Mouse (Mus musculus): ENCODE measurements around the gene Fdps. TPM values are rescaled to one million over a fixed set of nuclear protein-coding genes. Genes with fewer than 3 reads are reported as not detected.

Fdps gene
- polyA plus RNA-seq, 1 experiment: 107 TPM

DNA sequence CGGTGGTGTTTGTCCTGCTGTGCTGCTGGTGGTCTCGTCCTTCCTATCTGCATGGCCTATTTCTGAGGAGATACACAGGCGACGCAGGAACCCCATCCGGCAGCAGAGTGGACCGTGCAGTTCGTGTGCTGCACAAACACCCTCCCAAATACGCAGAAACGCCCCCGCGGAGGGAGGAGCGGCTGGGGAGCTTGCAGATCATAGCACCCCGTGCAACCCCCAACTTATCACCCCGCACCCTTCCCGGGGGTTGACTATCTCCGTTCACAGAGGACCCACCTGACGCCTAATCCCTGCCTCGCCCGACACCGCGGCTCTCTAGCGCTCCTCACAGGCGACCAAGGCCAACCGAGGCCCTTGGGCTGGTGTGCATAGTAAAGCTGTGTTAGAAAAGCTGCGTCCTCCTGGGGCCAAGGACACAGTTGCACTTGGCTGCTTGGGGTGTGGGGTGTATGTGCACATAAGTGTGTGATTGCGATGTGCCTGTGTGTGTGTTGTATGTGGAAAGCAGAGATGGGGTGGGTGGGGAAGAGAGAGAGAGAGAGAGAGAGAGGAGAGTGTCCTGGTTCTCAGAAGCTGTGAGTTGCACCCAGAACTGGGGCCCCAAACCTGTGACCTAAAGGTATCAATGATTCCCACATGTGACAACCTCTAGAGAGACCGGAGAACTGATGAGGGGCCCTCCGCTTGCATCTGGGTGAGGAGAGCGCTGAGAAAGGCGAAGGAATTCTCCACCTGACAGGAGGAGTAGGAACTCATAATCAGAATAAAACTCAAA, 30.7 kb upstream of the Fdps start:
- peak overlapping the region; percentile 5; the same call in 1 of the 2 replicates for H3K4me3 ChIP-seq (ENCODE audit: insufficient read depth, low read length)
- H3K27ac ChIP-seq (ENCODE audit: insufficient read depth, low read length): no peak overlapping the region
- TF ChIP-seq CTCF (IDR thresholded peaks at IDR 0.05; ENCODE audit: extremely low read depth, insufficient read depth, low read length) (peak; percentile 41), POLR2A (IDR thresholded peaks at IDR 0.05; ENCODE audit: extremely low read depth, insufficient read depth, low read length) (no peak)
- no peaks in the 10 kb centered on the region for H3K4me1 ChIP-seq (ENCODE audit: control insufficient read depth, insufficient read depth, low read length)

GRCm38 (mm10) chr3:89131816-89132215, 30.1 kb upstream of the Fdps start:
- Histone ChIP-seq H3K4me3 (ENCODE audit: insufficient read depth, low read length) (peak overlapping the region; percentile 5; the same call in 1 of the 2 replicates), H3K4me1 (ENCODE audit: control insufficient read depth, insufficient read depth, low read length) (no peaks in the 10 kb centered on the region), H3K27ac (ENCODE audit: insufficient read depth, low read length) (no peak overlapping the region)
- TF ChIP-seq CTCF (IDR thresholded peaks at IDR 0.05; ENCODE audit: extremely low read depth, insufficient read depth, low read length) (no peak), POLR2A (IDR thresholded peaks at IDR 0.05; ENCODE audit: extremely low read depth, insufficient read depth, low read length) (no peak)

DNA sequence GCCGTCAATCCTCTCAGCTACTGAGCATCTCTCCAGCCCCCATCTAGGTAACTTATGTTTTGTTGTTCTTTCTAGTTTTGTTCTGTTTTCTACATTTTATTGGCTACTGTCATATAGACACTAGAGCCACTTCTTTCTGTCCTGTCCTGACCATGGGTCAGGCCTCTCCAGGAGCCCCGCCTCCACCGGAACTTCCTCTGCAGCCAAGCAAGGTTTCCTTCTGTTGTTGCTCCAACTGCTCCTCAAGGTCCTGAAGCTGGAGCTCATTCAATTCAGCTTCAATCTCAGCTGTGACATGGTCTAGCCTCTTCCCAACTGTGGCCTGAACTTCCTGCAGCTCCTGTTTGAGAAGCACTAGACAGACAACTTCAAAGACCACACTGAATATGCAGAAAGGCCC, 28.1 kb upstream of the Fdps start:
- H3K27ac ChIP-seq (ENCODE audit: insufficient read depth, low read length): no peak overlapping the region
- no peaks in the 10 kb centered on the region for H3K4me1 ChIP-seq (ENCODE audit: control insufficient read depth, insufficient read depth, low read length)
- H3K4me3 ChIP-seq (ENCODE audit: insufficient read depth, low read length): no peak overlapping the region
- TF ChIP-seq CTCF (IDR thresholded peaks at IDR 0.05; ENCODE audit: extremely low read depth, insufficient read depth, low read length) (no peak), POLR2A (IDR thresholded peaks at IDR 0.05; ENCODE audit: extremely low read depth, insufficient read depth, low read length) (no peak)

DNA sequence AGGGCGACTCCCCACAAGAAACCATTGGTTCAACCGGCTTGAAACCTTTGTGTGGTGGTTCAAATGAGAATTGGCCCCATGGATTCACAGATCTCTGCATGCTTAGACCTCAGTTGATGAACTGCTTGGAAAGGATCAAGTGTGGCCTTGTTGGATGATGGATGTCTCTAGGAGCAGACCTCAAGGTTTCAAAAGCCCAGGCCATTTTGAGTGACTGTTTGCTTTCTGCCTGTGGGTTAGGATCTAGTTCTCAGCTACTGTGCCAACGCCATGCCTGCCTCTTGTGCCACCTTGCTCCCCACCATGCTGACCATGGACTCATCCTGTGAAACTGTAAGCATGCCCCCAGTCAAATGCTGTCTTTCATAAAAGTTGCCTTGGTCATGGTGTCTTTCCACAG, 24.2 kb upstream of the Fdps start:
- Histone ChIP-seq H3K4me1 (ENCODE audit: control insufficient read depth, insufficient read depth, low read length) (no peaks in the 10 kb centered on the region), H3K27ac (ENCODE audit: insufficient read depth, low read length) (no peak overlapping the region), H3K4me3 (ENCODE audit: insufficient read depth, low read length) (no peak overlapping the region)
- TF ChIP-seq POLR2A (IDR thresholded peaks at IDR 0.05; ENCODE audit: extremely low read depth, insufficient read depth, low read length): no peak
- TF ChIP-seq CTCF (IDR thresholded peaks at IDR 0.05; ENCODE audit: extremely low read depth, insufficient read depth, low read length): no peak

DNA sequence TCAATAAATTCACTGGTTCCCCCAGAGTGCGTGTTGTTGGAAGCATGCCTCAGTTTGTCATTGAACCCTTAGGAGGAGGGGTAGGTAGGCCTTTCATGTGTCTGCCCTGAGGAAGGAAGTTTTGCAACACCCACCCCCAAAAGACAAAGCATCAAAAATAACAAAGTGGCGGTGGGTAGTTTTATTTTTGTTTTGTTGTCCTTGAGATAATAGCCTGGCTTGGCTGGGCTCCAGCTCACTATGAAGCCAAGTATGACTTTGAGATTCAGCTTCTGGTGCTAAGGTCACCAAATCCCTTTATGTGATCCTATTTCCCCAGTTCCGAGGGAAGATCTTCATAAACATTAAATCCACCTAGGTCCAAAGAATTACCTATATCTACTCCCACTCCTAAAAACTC, 22.5 kb upstream of the Fdps start:
- H3K4me3 ChIP-seq (ENCODE audit: insufficient read depth, low read length): no peak overlapping the region
- H3K4me1 ChIP-seq (ENCODE audit: control insufficient read depth, insufficient read depth, low read length): no peaks in the 10 kb centered on the region
- TF ChIP-seq POLR2A (IDR thresholded peaks at IDR 0.05; ENCODE audit: extremely low read depth, insufficient read depth, low read length) (no peak), CTCF (IDR thresholded peaks at IDR 0.05; ENCODE audit: extremely low read depth, insufficient read depth, low read length) (no peak)
- 0 out of 2 replicates have a peak overlapping the region, but pooled peaks have one; percentile 50 for H3K27ac ChIP-seq (ENCODE audit: insufficient read depth, low read length)

DNA sequence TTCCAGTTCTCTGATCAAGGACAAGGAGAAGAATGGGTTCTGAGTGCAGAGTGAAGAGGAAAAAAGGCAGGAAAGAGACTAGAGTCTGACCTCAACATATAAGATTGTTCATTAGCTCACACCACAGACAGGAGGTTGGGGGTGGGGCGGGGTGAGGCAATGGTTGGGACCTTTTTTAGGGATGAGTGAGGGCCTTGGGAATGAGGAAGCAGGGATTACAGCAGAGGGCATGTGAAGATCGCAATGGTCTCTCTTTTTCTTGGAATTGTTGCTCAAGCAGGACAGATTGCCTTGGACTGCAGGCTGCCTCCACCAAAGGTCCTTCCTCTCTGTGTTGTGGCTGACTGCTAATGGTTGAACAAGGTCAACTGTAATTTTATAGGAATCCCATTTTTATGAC, 21.6 kb upstream of the Fdps start:
- TF ChIP-seq CTCF (IDR thresholded peaks at IDR 0.05; ENCODE audit: extremely low read depth, insufficient read depth, low read length) (no peak), POLR2A (IDR thresholded peaks at IDR 0.05; ENCODE audit: extremely low read depth, insufficient read depth, low read length) (no peak)
- H3K27ac ChIP-seq (ENCODE audit: insufficient read depth, low read length): no peak overlapping the region
- H3K4me3 ChIP-seq (ENCODE audit: insufficient read depth, low read length): no peak overlapping the region
- H3K4me1 ChIP-seq (ENCODE audit: control insufficient read depth, insufficient read depth, low read length): no peaks in the 10 kb centered on the region

GRCm38 (mm10) chr3:89115522-89115921, 13.8 kb upstream of the Fdps start:
- Histone ChIP-seq H3K4me1 (ENCODE audit: control insufficient read depth, insufficient read depth, low read length) (no peaks in the 10 kb centered on the region), H3K27ac (ENCODE audit: insufficient read depth, low read length) (no peak overlapping the region), H3K4me3 (ENCODE audit: insufficient read depth, low read length) (no peak overlapping the region)
- TF ChIP-seq CTCF (IDR thresholded peaks at IDR 0.05; ENCODE audit: extremely low read depth, insufficient read depth, low read length) (peak; percentile 49), POLR2A (IDR thresholded peaks at IDR 0.05; ENCODE audit: extremely low read depth, insufficient read depth, low read length) (no peak)

GRCm38 (mm10) chr3:89113058-89113457, 11.3 kb upstream of the Fdps start:
- no peak overlapping the region for H3K27ac ChIP-seq (ENCODE audit: insufficient read depth, low read length)
- TF ChIP-seq CTCF (IDR thresholded peaks at IDR 0.05; ENCODE audit: extremely low read depth, insufficient read depth, low read length) (no peak), POLR2A (IDR thresholded peaks at IDR 0.05; ENCODE audit: extremely low read depth, insufficient read depth, low read length) (no peak)

GRCm38 (mm10) chr3:89108146-89108545, 6.4 kb upstream of the Fdps start:
- no peak overlapping the region for H3K4me3 ChIP-seq (ENCODE audit: insufficient read depth, low read length)
- TF ChIP-seq POLR2A (IDR thresholded peaks at IDR 0.05; ENCODE audit: extremely low read depth, insufficient read depth, low read length): no peak
- no peak for TF ChIP-seq CTCF (IDR thresholded peaks at IDR 0.05; ENCODE audit: extremely low read depth, insufficient read depth, low read length)
- no peak overlapping the region for H3K27ac ChIP-seq (ENCODE audit: insufficient read depth, low read length)
- no peaks in the 10 kb centered on the region for H3K4me1 ChIP-seq (ENCODE audit: control insufficient read depth, insufficient read depth, low read length)

More at GRCm38 (mm10) chr3:89113058-89113457, 11.3 kb upstream of the Fdps start:
- Histone ChIP-seq H3K4me3 (ENCODE audit: insufficient read depth, low read length) (no peak overlapping the region), H3K4me1 (ENCODE audit: control insufficient read depth, insufficient read depth, low read length) (no peaks in the 10 kb centered on the region)

DNA sequence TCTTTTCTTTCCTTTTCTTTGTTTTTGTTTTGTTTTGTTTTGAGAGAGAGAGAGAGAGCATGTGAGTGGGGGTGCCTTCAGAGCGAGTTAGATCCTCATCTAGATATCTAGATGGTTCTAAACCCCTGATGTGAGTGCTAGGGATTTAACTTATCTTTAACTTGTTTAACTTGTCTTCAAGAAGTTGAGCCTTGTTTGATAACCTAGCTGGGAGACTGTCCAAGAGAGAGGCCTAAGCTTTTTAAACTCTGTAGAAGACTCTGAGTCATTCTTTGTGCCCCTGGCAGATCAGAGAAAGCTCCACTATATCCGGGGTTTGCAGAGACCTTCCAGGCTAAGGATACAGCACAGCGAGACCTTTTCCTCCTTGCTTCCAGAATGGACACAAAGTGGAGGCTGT, 5.8 kb upstream of the Fdps start:
- TF ChIP-seq CTCF (IDR thresholded peaks at IDR 0.05; ENCODE audit: extremely low read depth, insufficient read depth, low read length): no peak
- no peak for TF ChIP-seq POLR2A (IDR thresholded peaks at IDR 0.05; ENCODE audit: extremely low read depth, insufficient read depth, low read length)
- Histone ChIP-seq H3K4me1 (ENCODE audit: control insufficient read depth, insufficient read depth, low read length) (no peaks in the 10 kb centered on the region), H3K4me3 (ENCODE audit: insufficient read depth, low read length) (no peak overlapping the region), H3K27ac (ENCODE audit: insufficient read depth, low read length) (no peak overlapping the region)
